ENCODE assay signal across 14 mouse cellular contexts in genomic region chr8:71411535-71412273, GRCm38 (mm10). TPM values are rescaled to one million over a fixed set of nuclear protein-coding genes. Genes with fewer than 3 reads are reported as not detected.
DNase-seq lines count a peak whose midpoint lies in the region; ATAC-seq and TF ChIP-seq lines count a peak whose summit lies in the region.
"Had no signal": no experiment of that assay in that cellular context is flagged by ENCODE, and none has a peak within 500 bp of the region (broad histone marks: within the 10 kb centered on the region; RNA-seq: fewer than 3 reads in every experiment).

No protein-coding gene starts in this region.

- no peak for TF ChIP-seq RAD21 in MEL (IDR thresholded peaks at IDR 0.05; ENCODE audit: low read depth, low read length)

- TF ChIP-seq POLR2A in MEL (IDR thresholded peaks at IDR 0.05; ENCODE audit: control insufficient read depth in 1 of 2, insufficient read depth in 1 of 2, low read depth in 1 of 2, low read length in 2 of 2, poor library complexity in 1 of 2): peak in 1 of 2 experiments; percentile 35; a peak in 1 of 4 replicates

- peak overlapping the region; percentile 35 for H3K4me2 ChIP-seq in kidney, embryonic 15.5 days
- H3K4me2 ChIP-seq in liver, embryonic 14.5 days (ENCODE audit: low read depth): no peak overlapping the region
- H3K4me2 ChIP-seq: heart, embryonic 15.5 days; stomach, embryonic 15.5 days had no signal

- H3K79me2 ChIP-seq in MEL (ENCODE audit: control insufficient read depth, insufficient read depth, low read length, poor library complexity): peaks cover 5% of the 10 kb centered on the region

- H3K9me3 ChIP-seq in kidney, embryonic 15.5 days (replicated peaks): no peaks in the 10 kb centered on the region
- no peaks in the 10 kb centered on the region for H3K9me3 ChIP-seq in MEL (replicated peaks; ENCODE audit: insufficient read depth, low read length)
- H3K9me3 ChIP-seq in liver, embryonic 14.5 days (ENCODE audit: control insufficient read depth, low read length): no peaks in the 10 kb centered on the region
- H3K9me3 ChIP-seq: heart, embryonic 15.5 days; stomach, embryonic 15.5 days had no signal

- peaks cover 22% of the 10 kb centered on the region for H3K4me1 ChIP-seq in kidney, embryonic 15.5 days
- peaks cover 0 to 14% of the 10 kb centered on the region in 2 experiments; a peak in 2 of 4 replicates for H3K4me1 ChIP-seq in MEL (ENCODE audit: control insufficient read depth in 1 of 2, insufficient read depth in 2 of 2, low read length in 2 of 2)
- H3K4me1 ChIP-seq in liver, embryonic 14.5 days (replicated peaks; ENCODE audit: control insufficient read depth in 2 of 2, insufficient read depth in 2 of 2, low read length in 1 of 2): peaks cover 0 to 6% of the 10 kb centered on the region in 2 experiments; a peak in 2 of 4 replicates

- H3K4me3 ChIP-seq in kidney, embryonic 15.5 days (replicated peaks): no peak overlapping the region
- no peak overlapping the region for H3K4me3 ChIP-seq in MEL (ENCODE audit: control insufficient read depth in 1 of 2, insufficient read depth in 1 of 2, low read depth in 2 of 2, low read length in 2 of 2)
- H3K4me3 ChIP-seq in liver, embryonic 14.5 days (ENCODE audit: insufficient read depth in 1 of 2, low read depth in 2 of 2, low read length in 2 of 2): no peak overlapping the region
- H3K4me3 ChIP-seq: heart, embryonic 15.5 days; stomach, embryonic 15.5 days had no signal

- 0 out of 2 replicates have a peak, but pooled peaks have one; percentile 54 for ATAC-seq in kidney, embryonic 15.5 days (replicated peaks; ENCODE audit: low FRiP score)
- 0 out of 2 replicates have a peak, but pooled peaks have one; percentile 10 for ATAC-seq in liver, embryonic 14.5 days (ENCODE audit: insufficient read depth)
- ATAC-seq: forebrain, embryonic 16.5 days had no signal

- H3K27ac ChIP-seq in kidney, embryonic 15.5 days: no peak overlapping the region
- no peak overlapping the region for H3K27ac ChIP-seq in MEL (ENCODE audit: control insufficient read depth, low read depth, low read length)
- no peak overlapping the region for H3K27ac ChIP-seq in liver, embryonic 14.5 days
- H3K27ac ChIP-seq: heart, embryonic 15.5 days; stomach, embryonic 15.5 days had no signal

- H3K36me3 ChIP-seq in kidney, embryonic 15.5 days: peaks cover 34% of the 10 kb centered on the region
- peaks cover 0 to 4% of the 10 kb centered on the region in 2 experiments; a peak in 2 of 4 replicates for H3K36me3 ChIP-seq in MEL (ENCODE audit: control insufficient read depth in 1 of 2, insufficient read depth in 2 of 2, low read length in 2 of 2)
- peaks cover 29% of the 10 kb centered on the region for H3K36me3 ChIP-seq in liver, embryonic 14.5 days (replicated peaks; ENCODE audit: control insufficient read depth, insufficient read depth, low read depth)

- no peak for TF ChIP-seq EP300 in MEL (IDR thresholded peaks at IDR 0.05; ENCODE audit: low read depth in 1 of 2, low read length in 2 of 2)
- no peak for TF ChIP-seq EP300 in liver, embryonic 14.5 days (IDR thresholded peaks at IDR 0.05; ENCODE audit: low read depth)

- no peak overlapping the region for H3K9ac ChIP-seq in kidney, embryonic 15.5 days
- H3K9ac ChIP-seq in MEL (ENCODE audit: control insufficient read depth, low read depth, low read length, poor library complexity, severe bottlenecking): no peak overlapping the region
- H3K9ac ChIP-seq in liver, embryonic 14.5 days (replicated peaks): no peak overlapping the region
- H3K9ac ChIP-seq: heart, embryonic 15.5 days; stomach, embryonic 15.5 days had no signal

- peaks cover 8% of the 10 kb centered on the region for H3K27me3 ChIP-seq in kidney, embryonic 15.5 days
- H3K27me3 ChIP-seq in MEL (ENCODE audit: control insufficient read depth in 1 of 2, insufficient read depth in 2 of 2, low read length in 2 of 2): no peaks in the 10 kb centered on the region
- no peaks in the 10 kb centered on the region for H3K27me3 ChIP-seq in liver, embryonic 14.5 days (ENCODE audit: control insufficient read depth, insufficient read depth, low read length)
- H3K27me3 ChIP-seq: heart, embryonic 15.5 days; stomach, embryonic 15.5 days had no signal

- WGBS in kidney, embryonic 15.5 days: 30% methylated on average over 11 of the region's 11 CpGs
- 36% methylated on average over 11 of the region's 11 CpGs for WGBS in liver, embryonic 14.5 days (ENCODE audit: insufficient replicate concordance)

- no peak for TF ChIP-seq CTCF in MEL (IDR thresholded peaks at IDR 0.05 in 2 of 3, conservative IDR thresholded peaks at IDR 0.05 in 1 of 3; ENCODE audit: control insufficient read depth in 1 of 3, insufficient read depth in 1 of 3, low read depth in 2 of 3, low read length in 3 of 3, poor library complexity in 1 of 3, severe bottlenecking in 1 of 3)
- no peak for TF ChIP-seq CTCF in liver, embryonic 14.5 days (IDR thresholded peaks at IDR 0.05; ENCODE audit: low read depth)

- no peak for DNase-seq in kidney, postnatal 36 days
- DNase-seq in 3134 (ENCODE audit: extremely low read depth, insufficient read length, low spot score) (peak; percentile 53), MEL (ENCODE audit: low read depth, low spot score) (peak; percentile 51)
- DNase-seq in liver, embryonic 14.5 days (ENCODE audit: low read depth in 3 of 3, low spot score in 3 of 3): no peak
- no peak for DNase-seq in spleen, adult 12 weeks (ENCODE audit: low spot score)
- DNase-seq in layer of hippocampus, adult 9-10 months (ENCODE audit: low spot score): no peak
- DNase-seq in layer of hippocampus, postnatal 36 days: no peak
- DNase-seq: cerebellum, adult 9-10 months; gastrocnemius, postnatal 25 days; lung, adult 18-20 months had no signal

TF ChIP-seq in MEL, 35 proteins besides CTCF, POLR2A, EP300 and RAD21:
- TF ChIP-seq TBP (IDR thresholded peaks at IDR 0.05; ENCODE audit: low read depth, low read length): no peak
- peak; percentile 77 for TF ChIP-seq POLR2AphosphoS2 (IDR thresholded peaks at IDR 0.05; ENCODE audit: low read length)

RNA-seq across cellular contexts. Expression of gene Ankle1, which starts 5.9 kb away (rescaled TPM):
- polyA plus RNA-seq in kidney, embryonic 15.5 days (2015; fragmentation: Nextera tagmentation; extraction: Ambion mirVana): 46.7 and 57.1 TPM in 2 replicates
- 17.6 and 18.5 TPM in 2 replicates for total RNA-seq in MEL (2012; rRNA removed)
- polyA plus RNA-seq in MEL (2012; ENCODE audit: insufficient read depth in 1 of 2, insufficient read length in 2 of 2, low read depth in 1 of 2, low replicate concordance in 2 of 2, missing spikeins in 1 of 2): 10 to 100 TPM in 1 of 2 experiments, not detected in 1; 21.2 TPM
- 52.5 and 58.0 TPM in 2 replicates for polyA plus RNA-seq in liver, embryonic 14.5 days (2012; rRNA removed)
- polyA plus RNA-seq in liver, embryonic 14.5 days (2014; fragmentation: Nextera tagmentation; extraction: Ambion mirVana): 17.8 and 19.0 TPM in 2 replicates
- under 1 TPM; 0.27 to 0.46 TPM for total RNA-seq in layer of hippocampus, postnatal 36 days (2021)

RNA-seq across cellular contexts. Expression of gene Babam1, which starts 15.0 kb away (rescaled TPM):
- polyA plus RNA-seq in kidney, embryonic 15.5 days (2015; fragmentation: Nextera tagmentation; extraction: Ambion mirVana): 117 and 118 TPM in 2 replicates
- 54.5 and 59.6 TPM in 2 replicates for total RNA-seq in MEL (2012; rRNA removed)
- polyA plus RNA-seq in MEL (2012; ENCODE audit: insufficient read depth in 1 of 2, insufficient read length in 2 of 2, low read depth in 1 of 2, low replicate concordance in 2 of 2, missing spikeins in 1 of 2): 100 to 1,000 TPM in 1 of 2 experiments, not detected in 1; 132 TPM
- 53.6 and 61.2 TPM in 2 replicates for polyA plus RNA-seq in liver, embryonic 14.5 days (2012; rRNA removed)
- polyA plus RNA-seq in liver, embryonic 14.5 days (2014; fragmentation: Nextera tagmentation; extraction: Ambion mirVana): 50.6 and 52.3 TPM in 2 replicates
- 10 to 100 TPM; 92.1 to 93.4 TPM for total RNA-seq in layer of hippocampus, postnatal 36 days (2021)

RNA-seq across cellular contexts. Expression of gene Ushbp1, which starts 16.1 kb away (rescaled TPM):
- 19.1 and 22.3 TPM in 2 replicates for polyA plus RNA-seq in kidney, embryonic 15.5 days (2015; fragmentation: Nextera tagmentation; extraction: Ambion mirVana)
- 0.04 TPM in 1 of 2 replicates, not detected in the other for total RNA-seq in MEL (2012; rRNA removed)
- polyA plus RNA-seq in MEL (2012; ENCODE audit: insufficient read depth in 1 of 2, insufficient read length in 2 of 2, low read depth in 1 of 2, low replicate concordance in 2 of 2, missing spikeins in 1 of 2): under 1 TPM in 1 of 2 experiments, not detected in 1; 0.07 TPM
- polyA plus RNA-seq in liver, embryonic 14.5 days (2012; rRNA removed): 3.1 and 3.5 TPM in 2 replicates
- 1.5 and 1.9 TPM in 2 replicates for polyA plus RNA-seq in liver, embryonic 14.5 days (2014; fragmentation: Nextera tagmentation; extraction: Ambion mirVana)
- 1 to 10 TPM; 3.6 to 5.1 TPM for total RNA-seq in layer of hippocampus, postnatal 36 days (2021)

RNA-seq across cellular contexts. Expression of gene Nr2f6, which starts 29.9 kb away (rescaled TPM):
- polyA plus RNA-seq in kidney, embryonic 15.5 days (2015; fragmentation: Nextera tagmentation; extraction: Ambion mirVana): 96.1 and 99.9 TPM in 2 replicates
- total RNA-seq in MEL (2012; rRNA removed): 29.6 and 30.5 TPM in 2 replicates
- 10 to 100 TPM in 1 of 2 experiments, not detected in 1; 48.3 TPM for polyA plus RNA-seq in MEL (2012; ENCODE audit: insufficient read depth in 1 of 2, insufficient read length in 2 of 2, low read depth in 1 of 2, low replicate concordance in 2 of 2, missing spikeins in 1 of 2)
- polyA plus RNA-seq in liver, embryonic 14.5 days (2012; rRNA removed): 20.8 and 23.4 TPM in 2 replicates
- 19.1 and 22.4 TPM in 2 replicates for polyA plus RNA-seq in liver, embryonic 14.5 days (2014; fragmentation: Nextera tagmentation; extraction: Ambion mirVana)
- total RNA-seq in layer of hippocampus, postnatal 36 days (2021): 10 to 100 TPM; 42.6 to 47.1 TPM

RNA-seq across cellular contexts. Expression of gene Ocel1, which starts 40.6 kb away (rescaled TPM):
- 6.6 and 7.1 TPM in 2 replicates for polyA plus RNA-seq in kidney, embryonic 15.5 days (2015; fragmentation: Nextera tagmentation; extraction: Ambion mirVana)
- 14.1 and 18.3 TPM in 2 replicates for total RNA-seq in MEL (2012; rRNA removed)
- polyA plus RNA-seq in MEL (2012; ENCODE audit: insufficient read depth in 1 of 2, insufficient read length in 2 of 2, low read depth in 1 of 2, low replicate concordance in 2 of 2, missing spikeins in 1 of 2): 10 to 100 TPM in 1 of 2 experiments, not detected in 1; 16.2 TPM
- polyA plus RNA-seq in liver, embryonic 14.5 days (2012; rRNA removed): 2.8 and 3.1 TPM in 2 replicates
- polyA plus RNA-seq in liver, embryonic 14.5 days (2014; fragmentation: Nextera tagmentation; extraction: Ambion mirVana): 1.9 and 2.8 TPM in 2 replicates
- 10 to 100 TPM; 12.1 to 14.1 TPM for total RNA-seq in layer of hippocampus, postnatal 36 days (2021)

Comparison
In these comparisons a context has a peak if more than half of its experiments do, and no peak if none do; other contexts are left out.
1. DNase-seq: peak in 3134 (single experiment) and MEL (single experiment); none in kidney, postnatal 36 days (0 of 2), liver, embryonic 14.5 days (0 of 3), spleen, adult 12 weeks (single experiment), layer of hippocampus, adult 9-10 months (single experiment) and layer of hippocampus, postnatal 36 days (0 of 2).